Mouse (Mus musculus): ENCODE results near the gene Zfp523. TPM values are rescaled to one million over a fixed set of nuclear protein-coding genes. Genes with fewer than 3 reads are reported as not detected.

Gene Zfp523
- polyA plus RNA-seq, 1 experiment from 2014 or later, result 17.2 TPM

- no peak for ATAC-seq (ENCODE audit: low FRiP score, low TSS enrichment)
- no peak overlapping the region for H3K4me2 ChIP-seq (replicated peaks; ENCODE audit: low read depth)
- no peak for DNase-seq (ENCODE audit: low spot score)
- H3K4me1 ChIP-seq (replicated peaks; ENCODE audit: control insufficient read depth, insufficient read depth), result 0 out of 2 replicates have a peak, but pooled peaks cover 2% of the 10 kb centered on the region
- H3K4me3 ChIP-seq (ENCODE audit: low read depth, low read length), result no peak overlapping the region
- TF ChIP-seq CTCF (IDR thresholded peaks at IDR 0.05; ENCODE audit: low read depth) (no peak), EP300 (optimal IDR thresholded peaks at IDR 0.05) (no peak)
- no peaks in the 10 kb centered on the region for H3K27me3 ChIP-seq (ENCODE audit: control insufficient read depth, insufficient read depth, low read length)
- no peaks in the 10 kb centered on the region for H3K9me3 ChIP-seq (ENCODE audit: control insufficient read depth, low read length)
- peaks cover 4% of the 10 kb centered on the region; the same call in 1 of the 2 replicates for H3K36me3 ChIP-seq (ENCODE audit: control insufficient read depth, insufficient read depth, low read length)
- H3K27ac ChIP-seq (replicated peaks), result peak overlapping the region; percentile 84
- 68% methylated on average over 7 of the region's 7 CpGs for WGBS
- peak overlapping the region; percentile 27; the same call in 1 of the 2 replicates for H3K9ac ChIP-seq (ENCODE audit: low read length)
Measured at GRCm38 (mm10) chr17:28235982-28236635, 59.2 kb downstream of the Zfp523 start.

- peak overlapping the region; percentile 27; the same call in 1 of the 2 replicates for H3K9ac ChIP-seq (ENCODE audit: low read length)
- peak; percentile 25 for DNase-seq (ENCODE audit: low spot score)
- H3K27me3 ChIP-seq (ENCODE audit: control insufficient read depth, insufficient read depth, low read length), result no peaks in the 10 kb centered on the region
- H3K4me2 ChIP-seq (replicated peaks; ENCODE audit: low read depth), result no peak overlapping the region
- peaks cover 7% of the 10 kb centered on the region; the same call in 1 of the 2 replicates for H3K36me3 ChIP-seq (ENCODE audit: control insufficient read depth, insufficient read depth, low read length)
- 0 out of 2 replicates have a peak, but pooled peaks cover 2% of the 10 kb centered on the region for H3K4me1 ChIP-seq (replicated peaks; ENCODE audit: control insufficient read depth, insufficient read depth)
- no peaks in the 10 kb centered on the region for H3K9me3 ChIP-seq (ENCODE audit: control insufficient read depth, low read length)
- peak; percentile 38 for ATAC-seq (ENCODE audit: low FRiP score, low TSS enrichment)
- H3K27ac ChIP-seq (replicated peaks), result peak overlapping the region; percentile 53
- 63% methylated on average over 4 of the region's 4 CpGs for WGBS
- no peak for TF ChIP-seq CTCF (IDR thresholded peaks at IDR 0.05; ENCODE audit: low read depth)
- no peak overlapping the region for H3K4me3 ChIP-seq (ENCODE audit: low read depth, low read length)
Measured at GRCm38 (mm10) chr17:28236636-28237015, 59.7 kb downstream of the Zfp523 start.

DNA sequence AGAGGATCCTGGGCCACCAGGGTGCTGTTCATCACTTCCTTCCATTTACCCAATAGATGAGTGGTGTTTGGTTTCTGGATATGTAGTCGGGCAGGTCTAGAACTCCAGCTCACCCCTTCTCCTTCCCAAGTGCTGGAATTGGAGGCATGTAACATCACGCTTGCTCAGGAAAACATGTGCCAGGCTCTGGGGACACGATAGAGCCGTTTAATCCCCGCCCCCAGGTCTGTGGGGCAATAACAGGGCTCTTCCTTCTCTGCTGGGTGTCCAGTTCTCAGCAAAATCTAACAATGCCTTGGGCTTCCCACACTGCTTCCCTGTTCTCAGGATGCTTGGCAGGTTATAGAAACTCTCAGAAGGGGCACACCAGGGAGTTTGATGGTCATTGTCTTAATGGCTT lies 60.4 kb downstream of the Zfp523 start:
- H3K4me2 ChIP-seq (replicated peaks; ENCODE audit: low read depth), result no peak overlapping the region
- H3K27ac ChIP-seq (replicated peaks), result no peak overlapping the region; the same call in 1 of the 2 replicates
- DNase-seq (ENCODE audit: low spot score) (no peak), ATAC-seq (ENCODE audit: low FRiP score, low TSS enrichment) (no peak)
- H3K27me3 ChIP-seq (ENCODE audit: control insufficient read depth, insufficient read depth, low read length), result no peaks in the 10 kb centered on the region
- peaks cover 9% of the 10 kb centered on the region; the same call in 1 of the 2 replicates for H3K36me3 ChIP-seq (ENCODE audit: control insufficient read depth, insufficient read depth, low read length)
- TF ChIP-seq EP300 (optimal IDR thresholded peaks at IDR 0.05) (no peak), CTCF (IDR thresholded peaks at IDR 0.05; ENCODE audit: low read depth) (no peak)
- 0 out of 2 replicates have a peak, but pooled peaks cover 2% of the 10 kb centered on the region for H3K4me1 ChIP-seq (replicated peaks; ENCODE audit: control insufficient read depth, insufficient read depth)
- no peak overlapping the region for H3K4me3 ChIP-seq (ENCODE audit: low read depth, low read length)
- H3K9ac ChIP-seq (ENCODE audit: low read length), result peak overlapping the region; percentile 27; the same call in 1 of the 2 replicates
- WGBS, result 57% methylated on average over 5 of the region's 5 CpGs
- H3K9me3 ChIP-seq (ENCODE audit: control insufficient read depth, low read length), result no peaks in the 10 kb centered on the region

- Histone ChIP-seq H3K36me3 (ENCODE audit: control insufficient read depth, insufficient read depth, low read length) (peaks cover 9% of the 10 kb centered on the region; the same call in 1 of the 2 replicates), H3K4me2 (replicated peaks; ENCODE audit: low read depth) (no peak overlapping the region), H3K27me3 (ENCODE audit: control insufficient read depth, insufficient read depth, low read length) (no peaks in the 10 kb centered on the region), H3K27ac (replicated peaks) (no peak overlapping the region), H3K9me3 (ENCODE audit: control insufficient read depth, low read length) (no peaks in the 10 kb centered on the region), H3K4me1 (replicated peaks; ENCODE audit: control insufficient read depth, insufficient read depth) (0 out of 2 replicates have a peak, but pooled peaks cover 2% of the 10 kb centered on the region), H3K9ac (ENCODE audit: low read length) (no peak overlapping the region), H3K4me3 (ENCODE audit: low read depth, low read length) (no peak overlapping the region)
- TF ChIP-seq CTCF (IDR thresholded peaks at IDR 0.05; ENCODE audit: low read depth), result no peak
- no peak for TF ChIP-seq EP300 (optimal IDR thresholded peaks at IDR 0.05)
- 85% methylated on average over 6 of the region's 6 CpGs for WGBS
- DNase-seq (ENCODE audit: low spot score) (no peak), ATAC-seq (ENCODE audit: low FRiP score, low TSS enrichment) (no peak)
Measured at GRCm38 (mm10) chr17:28237874-28238273, 60.9 kb downstream of the Zfp523 start.

DNA sequence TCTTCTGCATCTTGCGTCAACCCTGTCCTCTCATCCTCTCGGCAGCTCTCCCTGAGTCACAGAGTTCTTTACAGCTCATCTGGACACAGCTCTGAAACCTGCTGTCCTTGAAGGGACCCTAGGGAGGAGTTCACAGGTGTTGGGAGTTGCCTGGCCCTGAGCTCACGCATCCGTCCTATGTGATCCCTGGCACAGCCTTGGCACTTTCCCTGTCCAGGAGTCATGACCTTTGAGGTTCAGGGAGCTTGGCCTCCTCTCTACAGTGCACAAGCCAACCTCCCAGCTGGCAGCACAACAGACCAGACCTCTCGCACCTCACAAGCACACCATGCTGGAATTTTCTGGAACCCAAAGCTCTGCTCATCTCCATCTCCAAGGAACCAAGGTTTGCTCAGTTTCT lies 63.9 kb downstream of the Zfp523 start:
- no peaks in the 10 kb centered on the region for H3K9me3 ChIP-seq (ENCODE audit: control insufficient read depth, low read length)
- H3K36me3 ChIP-seq (ENCODE audit: control insufficient read depth, insufficient read depth, low read length), result peaks cover 11% of the 10 kb centered on the region; the same call in 1 of the 2 replicates
- H3K4me1 ChIP-seq (replicated peaks; ENCODE audit: control insufficient read depth, insufficient read depth), result no peaks in the 10 kb centered on the region
- no peaks in the 10 kb centered on the region for H3K27me3 ChIP-seq (ENCODE audit: control insufficient read depth, insufficient read depth, low read length)
- H3K4me2 ChIP-seq (replicated peaks; ENCODE audit: low read depth), result no peak overlapping the region
- no peak for ATAC-seq (ENCODE audit: low FRiP score, low TSS enrichment)
- no peak for DNase-seq (ENCODE audit: low spot score)
- TF ChIP-seq EP300 (optimal IDR thresholded peaks at IDR 0.05) (no peak), CTCF (IDR thresholded peaks at IDR 0.05; ENCODE audit: low read depth) (no peak)
- H3K9ac ChIP-seq (ENCODE audit: low read length), result no peak overlapping the region
- WGBS, result 94% methylated on average over 5 of the region's 5 CpGs
- H3K4me3 ChIP-seq (ENCODE audit: low read depth, low read length), result no peak overlapping the region
- H3K27ac ChIP-seq (replicated peaks), result no peak overlapping the region

- no peak for ATAC-seq (ENCODE audit: low FRiP score, low TSS enrichment)
- H3K4me3 ChIP-seq (ENCODE audit: low read depth, low read length), result no peak overlapping the region
- no peak overlapping the region for H3K9ac ChIP-seq (ENCODE audit: low read length)
- H3K27me3 ChIP-seq (ENCODE audit: control insufficient read depth, insufficient read depth, low read length), result no peaks in the 10 kb centered on the region
- H3K4me2 ChIP-seq (replicated peaks; ENCODE audit: low read depth), result no peak overlapping the region
- H3K4me1 ChIP-seq (replicated peaks; ENCODE audit: control insufficient read depth, insufficient read depth), result no peaks in the 10 kb centered on the region
- no peaks in the 10 kb centered on the region for H3K9me3 ChIP-seq (ENCODE audit: control insufficient read depth, low read length)
- H3K36me3 ChIP-seq (ENCODE audit: control insufficient read depth, insufficient read depth, low read length), result peaks cover 11% of the 10 kb centered on the region; the same call in 1 of the 2 replicates
- no peak for TF ChIP-seq CTCF (IDR thresholded peaks at IDR 0.05; ENCODE audit: low read depth)
- no peak for TF ChIP-seq EP300 (optimal IDR thresholded peaks at IDR 0.05)
- DNase-seq (ENCODE audit: low spot score), result no peak
- WGBS, result 75% methylated on average over 6 of the region's 6 CpGs
- H3K27ac ChIP-seq (replicated peaks), result no peak overlapping the region
Measured at GRCm38 (mm10) chr17:28242296-28242695, 65.4 kb downstream of the Zfp523 start.

Measured in stomach, postnatal 0 days (tissue).